Mouse (Mus musculus) heart, adult 11 months (tissue): ENCODE data around the gene Med12l.

Experiments used
- DNase-seq: peaks from one replicate; pipeline ENCODE4 v3.0.0; 2022

Gene Med12l

DNA sequence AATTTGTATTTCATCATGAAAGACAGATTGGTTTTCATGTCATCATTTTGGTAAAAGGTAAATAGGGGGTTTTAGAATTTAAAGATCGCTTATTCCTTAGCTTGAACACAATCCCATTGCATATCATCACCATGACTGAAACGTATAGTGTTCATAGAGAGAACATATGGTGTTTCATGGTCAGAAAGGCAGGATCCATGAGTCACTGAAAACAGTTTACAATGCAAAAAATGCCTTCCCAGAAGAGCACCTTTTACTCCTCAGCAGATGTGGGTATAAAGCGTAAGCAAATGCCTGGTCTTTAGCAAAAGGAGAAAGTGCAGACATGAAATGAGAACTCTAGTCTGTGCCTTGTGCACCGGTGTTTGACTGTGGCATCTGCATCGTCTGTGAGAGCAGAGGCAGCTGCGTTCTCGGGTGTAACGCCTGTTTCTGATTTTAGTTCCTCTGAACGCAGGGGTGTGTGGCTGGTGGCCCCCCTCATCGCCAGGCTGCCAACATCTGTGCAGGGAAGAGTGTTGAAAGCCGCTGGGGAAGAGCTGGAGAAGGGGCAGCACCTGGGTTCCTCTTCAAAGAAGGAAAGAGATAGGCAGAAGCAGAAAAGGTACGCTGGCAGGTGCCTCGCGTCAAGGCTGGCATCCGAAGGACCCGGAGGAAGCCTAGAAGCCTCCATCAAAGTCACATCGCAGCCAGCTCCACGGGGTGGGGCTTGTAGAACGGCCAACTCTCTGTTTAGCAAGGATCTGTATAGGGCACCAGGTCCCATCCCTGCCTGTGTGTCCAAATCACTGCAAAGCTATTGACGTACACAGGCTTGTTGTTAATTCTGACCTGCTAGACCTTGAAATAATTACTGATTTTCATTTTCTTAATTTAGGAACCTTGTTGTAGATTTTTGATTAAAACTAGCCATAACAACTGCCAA lies 252.4 kb downstream of the Med12l start:
- peak; percentile 91 for DNase-seq

DNA sequence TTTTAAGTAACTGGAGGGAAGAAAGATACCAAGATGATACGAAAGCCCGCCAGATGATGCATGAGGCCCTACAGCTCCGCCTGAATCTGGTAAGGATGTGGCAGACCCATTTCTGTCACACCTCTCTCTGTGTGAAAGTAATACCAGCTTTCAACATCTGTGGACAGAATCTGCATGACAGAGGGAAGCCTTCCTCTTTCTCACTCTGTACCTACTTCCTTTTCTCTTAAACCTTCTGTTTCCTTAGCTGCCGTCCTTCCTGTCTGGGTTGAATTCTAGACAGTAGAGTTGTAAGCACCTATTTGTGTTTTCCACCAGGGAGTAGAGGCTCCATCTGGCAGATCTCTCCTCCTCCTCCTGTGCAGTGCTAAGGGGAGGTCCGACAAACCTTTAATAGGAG lies 255.1 kb downstream of the Med12l start:
- peak; percentile 82 for DNase-seq

DNA sequence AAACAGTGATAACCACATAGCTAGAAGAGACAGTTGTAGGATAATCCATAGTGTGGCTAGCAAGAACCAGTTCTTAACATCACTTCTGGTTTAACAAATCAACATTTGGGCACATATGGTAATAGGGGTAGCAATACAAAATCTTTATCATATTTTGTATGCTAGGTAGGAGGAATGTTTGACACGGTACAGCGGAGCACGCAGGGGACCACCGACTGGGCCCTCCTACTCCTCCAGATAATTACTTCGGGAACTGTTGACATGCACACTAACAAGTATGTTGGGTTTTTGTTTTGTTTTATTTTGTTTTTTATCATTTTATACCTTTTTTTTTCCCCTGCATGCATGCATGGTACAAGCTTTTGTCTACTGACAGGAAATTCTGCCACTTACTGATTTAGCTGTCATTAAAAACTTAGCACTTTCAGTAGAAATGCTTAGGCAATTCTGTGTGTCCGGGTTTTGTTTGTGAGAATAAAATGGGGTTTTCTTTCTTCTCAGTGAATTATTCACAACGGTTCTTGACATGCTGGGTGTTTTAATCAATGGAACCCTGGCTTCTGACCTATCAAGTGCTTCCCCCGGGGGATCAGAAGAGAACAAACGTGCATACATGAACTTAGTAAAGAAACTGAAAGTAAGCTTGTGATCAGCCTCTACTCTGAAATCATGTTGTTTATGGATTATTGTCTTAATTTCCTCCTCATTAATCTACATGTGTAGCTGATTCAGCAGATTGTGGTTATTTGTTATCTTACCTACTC lies 256.3 kb downstream of the Med12l start:
- DNase-seq = no peak

DNA sequence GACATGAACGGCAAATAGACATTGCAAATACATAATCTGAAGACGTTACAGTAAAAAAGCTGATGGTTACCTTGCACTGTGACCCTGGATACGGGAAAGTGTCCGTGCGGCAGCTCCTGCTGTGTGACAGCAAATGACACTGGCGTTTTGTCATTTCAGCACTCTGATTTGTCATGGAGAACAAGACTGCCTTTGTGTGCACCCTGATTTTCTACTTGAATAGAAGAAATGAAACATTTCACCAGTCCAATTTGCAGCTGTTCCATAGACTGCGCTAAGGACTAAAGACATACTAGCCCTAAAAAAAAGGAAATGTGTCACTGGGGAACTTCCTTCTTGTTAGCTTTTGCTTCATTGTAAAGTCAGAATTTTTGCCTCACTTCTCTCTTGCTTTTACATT lies 257.1 kb downstream of the Med12l start, which contains the start of gene P2ry12:
Gene P2ry12, minus strand, starts transcription at position 168 of the 400 bp plus-strand sequence.
- DNase-seq = peak; percentile 91

DNA sequence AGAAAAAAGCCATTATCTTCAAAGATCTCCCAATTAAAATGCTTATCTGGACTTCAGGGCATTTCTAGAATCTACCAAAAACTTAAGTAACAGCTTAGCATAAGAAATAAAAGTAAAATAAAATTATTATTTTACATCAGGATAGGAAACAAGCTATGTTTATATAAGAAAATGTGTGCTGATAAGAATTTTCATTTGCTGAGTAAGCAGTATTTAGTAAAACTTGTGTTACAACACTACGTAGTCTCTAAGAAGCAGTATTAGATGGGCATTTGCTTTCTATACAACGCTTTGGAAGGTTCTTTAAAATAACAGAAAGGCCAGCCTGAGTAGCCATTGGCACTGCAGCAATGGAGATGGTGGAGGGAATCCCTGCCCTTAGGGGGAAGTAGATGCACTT lies 257.8 kb downstream of the Med12l start:
- no peak for DNase-seq

GRCm38 (mm10) chr3:59263988-59264387 lies 258.4 kb downstream of the Med12l start:
- no peak for DNase-seq

DNA sequence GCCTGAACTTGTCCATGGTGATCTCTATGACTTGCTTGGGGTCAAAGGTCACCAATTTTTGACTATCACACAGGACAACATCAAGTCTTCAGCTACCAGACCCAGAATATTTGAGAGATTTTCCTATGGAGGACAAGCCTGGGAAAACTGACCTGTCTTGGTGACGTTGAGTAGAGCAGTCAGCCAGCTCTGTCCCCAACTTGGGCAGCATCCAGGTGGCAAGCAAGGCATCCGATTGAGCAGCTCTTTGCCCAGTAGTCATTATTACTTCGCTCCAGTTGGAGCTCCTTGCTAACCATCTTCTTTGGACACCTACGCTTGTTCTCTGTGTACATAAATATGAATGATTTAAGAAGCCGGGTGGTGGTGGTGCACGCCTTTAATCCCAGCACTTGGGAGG lies 265.2 kb downstream of the Med12l start:
- DNase-seq = no peak

DNA sequence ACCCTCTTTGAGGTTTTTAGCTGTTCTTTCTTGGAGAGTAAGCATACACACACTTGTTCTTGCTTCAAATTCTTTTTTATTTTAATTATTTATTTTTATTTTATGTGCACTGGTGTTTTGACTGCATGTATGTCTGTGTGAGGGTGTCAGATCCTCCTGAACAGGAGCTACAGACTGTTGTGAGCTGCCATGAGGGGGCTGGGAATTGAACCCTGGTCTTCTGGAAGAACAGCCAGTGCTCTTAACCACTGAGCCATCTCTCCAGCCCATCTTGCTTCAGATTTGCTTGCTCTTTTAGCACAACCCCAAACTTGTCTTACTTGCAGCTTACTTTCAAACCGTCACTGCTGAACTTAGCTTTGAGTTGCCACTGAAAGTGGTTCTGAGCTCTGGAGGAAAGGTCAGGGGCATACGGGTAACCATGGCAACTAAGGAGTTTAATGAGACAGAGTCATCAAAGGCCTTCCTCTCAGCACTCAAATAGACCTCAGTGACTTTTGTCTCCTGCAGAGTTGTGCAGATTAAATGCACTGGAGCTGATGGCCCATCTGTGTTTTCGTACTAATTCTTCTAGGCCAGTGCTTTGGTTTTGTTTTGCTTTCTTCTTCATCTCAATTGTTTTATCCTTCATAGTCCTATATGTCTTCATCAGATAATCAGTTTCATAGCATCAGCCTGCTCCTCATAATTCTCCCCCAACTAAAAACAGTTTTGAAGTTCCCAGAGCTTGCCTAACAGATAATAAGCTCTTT lies 272.1 kb downstream of the Med12l start:
- DNase-seq = no peak

GRCm38 (mm10) chr3:59278254-59278533 lies 272.6 kb downstream of the Med12l start:
- DNase-seq = no peak

DNA sequence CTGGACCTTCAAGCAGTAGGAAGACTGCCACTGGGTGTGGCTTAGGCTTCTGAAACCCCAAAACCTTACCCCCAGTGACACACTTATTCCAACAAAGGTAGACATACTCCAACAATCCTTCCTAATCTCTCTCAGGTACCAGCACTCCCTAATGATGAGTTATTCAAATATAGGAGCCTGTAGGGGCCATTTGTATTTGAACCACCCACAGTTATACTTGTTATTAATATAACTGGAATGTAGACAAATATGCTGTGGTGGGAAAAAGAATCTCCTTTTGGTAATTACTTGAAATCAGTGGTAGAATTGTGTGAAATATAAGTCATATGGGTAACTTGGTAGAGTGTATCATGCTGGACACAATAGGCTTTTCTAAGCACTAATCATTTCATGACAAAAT lies 273.0 kb downstream of the Med12l start:
- DNase-seq = no peak

DNA sequence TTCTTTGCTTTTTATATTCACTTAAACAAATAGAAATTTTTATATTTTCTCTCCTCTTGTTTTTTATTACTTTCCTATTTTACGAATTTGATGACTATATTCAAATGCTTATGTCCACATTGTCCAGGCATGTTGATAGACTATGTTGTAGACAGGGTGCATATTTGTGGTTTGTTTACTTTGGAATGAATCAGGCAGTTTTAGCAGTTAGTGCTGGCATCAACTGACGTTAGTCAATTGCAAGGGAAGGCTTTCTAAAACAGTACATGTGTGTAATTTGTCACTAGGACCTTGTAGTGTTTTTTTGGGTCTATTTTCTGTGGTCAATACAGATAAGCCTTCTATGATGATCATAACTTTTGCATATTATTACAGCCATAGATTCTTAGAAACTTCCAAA lies 284.9 kb downstream of the Med12l start:
- no peak for DNase-seq

- DNase-seq = peak; percentile 15
Observed at GRCm38 (mm10) chr3:59293437-59294199, 288.0 kb downstream of the Med12l start.

GRCm38 (mm10) chr3:59295699-59296562 lies 290.3 kb downstream of the Med12l start:
- DNase-seq = peak; percentile 80

DNA sequence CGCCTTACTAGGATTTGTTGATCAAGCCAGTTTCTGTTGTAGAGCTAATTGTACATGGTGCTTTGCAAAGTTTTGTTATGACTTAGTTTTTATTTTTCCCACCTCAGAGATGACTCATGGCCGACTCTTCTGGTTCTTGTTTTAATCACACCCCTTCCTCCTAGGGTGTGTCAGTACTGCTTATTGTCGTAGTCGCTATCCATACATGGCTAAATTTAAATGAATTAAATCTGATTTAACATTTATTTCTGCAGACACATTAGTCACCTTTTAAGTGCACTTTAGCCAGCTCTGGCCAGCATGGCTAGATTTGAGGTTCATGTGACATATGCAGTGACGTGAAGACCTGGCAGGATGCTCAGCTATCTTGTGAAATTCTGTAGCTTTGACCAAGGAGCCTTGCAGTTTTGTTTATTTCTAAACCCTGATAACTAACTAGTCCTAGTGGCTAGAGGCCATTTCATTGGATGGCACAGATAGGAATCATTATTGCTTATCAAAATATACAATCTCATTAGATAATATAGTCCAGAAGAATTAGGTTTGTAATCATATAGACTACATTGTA lies 291.0 kb downstream of the Med12l start:
- DNase-seq = peak; percentile 46

DNA sequence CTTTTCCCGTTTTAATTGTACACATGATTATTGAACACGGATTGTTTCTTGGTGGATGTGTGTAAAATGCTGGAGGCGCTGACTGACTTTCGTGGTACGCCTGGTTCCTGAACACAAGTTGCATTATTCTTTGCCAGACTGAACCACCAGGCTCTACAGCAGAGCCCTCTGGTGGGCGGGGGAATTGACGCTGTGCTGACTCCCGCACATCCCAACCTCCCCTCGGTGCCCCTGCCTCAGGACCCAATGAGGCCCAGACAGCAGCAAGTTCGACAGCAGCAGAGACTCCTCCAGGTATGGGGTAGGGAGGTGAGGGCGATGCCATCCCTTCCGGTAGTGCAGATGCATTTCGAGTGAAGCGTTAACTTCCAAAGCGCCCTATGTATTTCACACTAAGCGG lies 292.0 kb downstream of the Med12l start:
- peak; percentile 66 for DNase-seq

- DNase-seq = peak; percentile 34
Observed at GRCm38 (mm10) chr3:59304944-59305343, 299.3 kb downstream of the Med12l start.

DNA sequence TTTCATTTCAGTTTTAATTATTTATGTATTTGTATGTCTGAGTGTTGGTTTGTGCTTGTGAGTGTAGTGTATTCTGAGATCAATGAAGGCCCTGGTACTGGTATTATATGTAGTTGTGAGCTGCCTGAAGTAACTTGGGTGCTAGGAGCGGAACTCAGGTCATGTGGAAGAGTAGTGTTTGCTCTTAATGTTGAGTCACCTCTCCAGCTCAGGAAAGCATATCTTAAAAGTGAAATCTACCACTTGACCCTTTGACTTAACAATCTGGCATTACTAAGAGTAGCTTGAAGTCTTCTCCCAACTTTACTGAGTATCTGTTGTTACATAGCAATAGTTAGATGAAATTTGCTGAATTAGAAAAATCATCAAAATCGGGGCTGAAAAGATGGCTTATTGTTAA lies 299.9 kb downstream of the Med12l start:
- DNase-seq = no peak

DNA sequence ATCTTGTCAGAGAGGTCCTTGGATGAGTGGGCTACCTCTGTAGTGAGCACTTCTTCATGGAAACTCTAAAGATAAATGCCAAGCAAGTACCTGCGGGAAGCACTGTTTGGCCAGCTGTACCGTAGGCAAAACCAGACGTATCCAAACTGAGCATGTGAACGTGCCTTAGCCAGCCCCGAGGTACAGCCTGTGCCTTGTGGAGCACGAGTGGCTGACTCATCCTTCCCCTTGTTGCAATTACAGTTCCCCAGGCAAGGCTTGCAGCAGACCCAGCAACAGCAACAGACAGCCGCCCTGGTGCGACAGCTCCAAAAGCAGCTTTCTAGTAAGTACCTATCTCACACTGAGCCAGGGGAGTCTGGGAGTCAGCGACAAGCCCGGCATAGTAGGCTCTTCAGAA lies 307.0 kb downstream of the Med12l start:
- peak; percentile 96 for DNase-seq

- peak; percentile 21 for DNase-seq
Observed at GRCm38 (mm10) chr3:59316077-59316476, 310.5 kb downstream of the Med12l start.

GRCm38 (mm10) chr3:59321278-59321876 lies 315.8 kb downstream of the Med12l start:
- peak; percentile 82 for DNase-seq

- peak; percentile 68 for DNase-seq
Observed at GRCm38 (mm10) chr3:59328526-59328925, 322.9 kb downstream of the Med12l start.
